Mouse (Mus musculus): Measurements from ENCODE around the gene Cyb5rl. TPM values are rescaled to one million over a fixed set of nuclear protein-coding genes. Genes with fewer than 3 reads are reported as not detected.

The Cyb5rl gene
- polyA plus RNA-seq (2014; fragmentation: Nextera tagmentation; extraction: Ambion mirVana): 5.3 and 6.7 TPM in 2 replicates

DNA sequence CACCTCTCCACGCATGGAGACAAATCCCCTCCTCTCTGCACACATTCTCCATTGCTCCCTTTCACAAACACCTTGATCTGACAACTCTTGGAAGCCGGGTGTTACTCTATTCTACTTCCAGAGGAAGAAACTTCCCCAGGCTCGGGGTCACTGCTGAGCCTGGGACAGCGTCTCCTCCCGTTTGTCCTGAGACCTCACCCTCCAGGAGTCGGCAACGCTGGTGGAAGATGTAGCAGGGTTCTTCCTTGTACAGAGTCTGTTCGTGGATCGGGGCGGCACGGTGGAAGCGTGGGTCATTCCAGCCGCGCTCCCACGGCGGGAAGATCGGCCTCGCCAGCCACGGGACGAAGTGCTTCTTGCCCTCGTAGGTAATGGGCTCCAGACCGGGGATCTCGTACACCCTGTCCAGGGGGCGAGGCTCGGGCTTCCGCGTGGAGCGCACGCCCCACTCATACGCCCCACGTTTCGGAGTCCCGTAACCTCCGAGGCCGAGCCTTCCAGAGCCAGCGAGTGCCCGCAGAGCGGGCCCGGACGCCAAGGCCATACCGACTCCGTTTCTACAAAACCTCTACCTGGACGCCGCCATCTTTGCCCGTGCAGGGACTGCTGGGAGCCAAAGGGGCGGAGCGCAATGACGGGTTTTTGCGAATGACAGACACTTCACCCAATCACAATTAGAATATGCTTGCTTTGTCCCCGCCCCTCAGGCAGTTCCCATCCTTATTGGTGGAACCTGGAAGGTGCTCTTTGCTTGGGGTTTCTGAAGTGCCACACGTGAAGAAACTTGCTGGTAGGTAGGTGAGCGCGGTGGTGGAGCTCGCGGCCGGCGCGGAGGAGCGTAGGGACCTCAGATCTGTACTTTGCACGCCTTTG is at the start of gene Cyb5rl, which contains the start of gene Mrpl37:
Gene Cyb5rl, plus strand, starts transcription at position 737 of the 873 bp plus-strand sequence.
Gene Mrpl37, minus strand, starts transcription at position 617 of the 873 bp plus-strand sequence.
- Histone ChIP-seq H3K27ac (ENCODE audit: low read depth) (peak within 1 kb of the TSS; percentile 46), H3K4me3 (ENCODE audit: low read depth, low read length) (peak within 1 kb of the TSS; percentile 95), H3K4me1 (ENCODE audit: insufficient read depth) (peaks cover 4% of the 10 kb centered on the region; the same call in 1 of the 2 replicates), H3K4me2 (peak within 1 kb of the TSS; percentile 96), H3K9me3 (ENCODE audit: low read depth, low read length) (no peaks in the 10 kb centered on the region), H3K36me3 (ENCODE audit: insufficient read depth) (peaks cover 33% of the 10 kb centered on the region), H3K9ac (peak within 1 kb of the TSS; percentile 84), H3K27me3 (ENCODE audit: insufficient read depth, low read length) (no peaks in the 10 kb centered on the region)
- ATAC-seq (ENCODE audit: insufficient read depth) (peak; percentile 99), DNase-seq (peak; percentile 99)
- under 1% methylated on average over 60 of the region's 60 CpGs for WGBS
- no peak for TF ChIP-seq CTCF (IDR thresholded peaks at IDR 0.05; ENCODE audit: low read depth)

DNA sequence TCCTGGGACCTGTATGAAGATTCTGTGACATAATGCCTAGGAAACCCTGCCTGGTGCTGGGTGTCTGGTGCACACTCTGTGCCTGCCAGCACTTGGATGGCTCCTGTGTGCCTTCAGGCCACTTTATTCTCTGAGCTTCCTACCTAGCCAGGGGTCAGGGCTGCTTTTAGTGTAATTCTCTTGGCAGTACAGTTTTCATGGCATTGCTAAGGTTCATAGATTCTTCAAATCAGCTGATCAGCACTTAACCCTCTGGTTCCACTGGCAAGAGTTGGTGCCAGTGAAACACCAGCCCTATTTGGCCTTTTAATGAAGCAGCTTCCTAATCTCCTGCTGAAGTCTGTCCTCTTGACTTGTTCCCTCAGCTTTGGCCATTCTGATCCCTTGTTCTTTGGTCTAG is 49.5 kb upstream of the Cyb5rl start:
- H3K4me1 ChIP-seq (ENCODE audit: insufficient read depth): no peaks in the 10 kb centered on the region

DNA sequence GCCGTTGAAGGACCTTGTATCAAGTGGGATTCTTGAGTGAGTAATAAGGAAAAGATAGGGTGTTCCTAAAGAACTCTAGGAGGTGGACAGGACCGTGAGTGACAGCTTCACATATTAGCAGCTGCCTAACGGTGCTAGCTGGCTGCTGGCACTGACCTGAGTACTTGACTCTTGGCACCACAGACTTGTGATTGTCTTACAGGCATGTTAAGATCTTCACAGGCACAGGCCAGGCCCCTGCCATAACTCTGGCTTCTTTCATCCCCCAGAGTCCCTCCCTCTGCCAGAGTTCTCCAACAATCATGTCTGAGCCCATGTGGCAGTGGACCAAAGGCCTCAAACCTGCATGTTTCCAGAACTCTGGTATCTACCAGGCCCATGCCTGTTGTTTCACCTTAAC is 48.3 kb upstream of the Cyb5rl start:
- 49% methylated on average over 3 of the region's 3 CpGs for WGBS
- no peaks in the 10 kb centered on the region for H3K4me1 ChIP-seq (ENCODE audit: insufficient read depth)
- ATAC-seq (ENCODE audit: insufficient read depth): no peak
- H3K27me3 ChIP-seq (ENCODE audit: insufficient read depth, low read length): no peaks in the 10 kb centered on the region
- no peak for DNase-seq
- TF ChIP-seq CTCF (IDR thresholded peaks at IDR 0.05; ENCODE audit: low read depth): no peak
- H3K36me3 ChIP-seq (ENCODE audit: insufficient read depth): peaks cover 11% of the 10 kb centered on the region
- no peak overlapping the region for H3K4me3 ChIP-seq (ENCODE audit: low read depth, low read length)
- H3K9me3 ChIP-seq (ENCODE audit: low read depth, low read length): no peaks in the 10 kb centered on the region
- no peak overlapping the region for H3K9ac ChIP-seq
- H3K4me2 ChIP-seq: no peak overlapping the region
- no peak overlapping the region; the same call in 1 of the 2 replicates for H3K27ac ChIP-seq (ENCODE audit: low read depth)

More for the DNA sequence above, 49.5 kb upstream of the Cyb5rl start:
- Histone ChIP-seq H3K27me3 (ENCODE audit: insufficient read depth, low read length) (no peaks in the 10 kb centered on the region), H3K9me3 (ENCODE audit: low read depth, low read length) (no peaks in the 10 kb centered on the region), H3K4me2 (no peak overlapping the region), H3K27ac (ENCODE audit: low read depth) (no peak overlapping the region), H3K4me3 (ENCODE audit: low read depth, low read length) (no peak overlapping the region), H3K36me3 (ENCODE audit: insufficient read depth) (peaks cover 11% of the 10 kb centered on the region), H3K9ac (no peak overlapping the region)
- TF ChIP-seq CTCF (IDR thresholded peaks at IDR 0.05; ENCODE audit: low read depth): no peak
- DNase-seq: no peak
- no peak for ATAC-seq (ENCODE audit: insufficient read depth)

DNA sequence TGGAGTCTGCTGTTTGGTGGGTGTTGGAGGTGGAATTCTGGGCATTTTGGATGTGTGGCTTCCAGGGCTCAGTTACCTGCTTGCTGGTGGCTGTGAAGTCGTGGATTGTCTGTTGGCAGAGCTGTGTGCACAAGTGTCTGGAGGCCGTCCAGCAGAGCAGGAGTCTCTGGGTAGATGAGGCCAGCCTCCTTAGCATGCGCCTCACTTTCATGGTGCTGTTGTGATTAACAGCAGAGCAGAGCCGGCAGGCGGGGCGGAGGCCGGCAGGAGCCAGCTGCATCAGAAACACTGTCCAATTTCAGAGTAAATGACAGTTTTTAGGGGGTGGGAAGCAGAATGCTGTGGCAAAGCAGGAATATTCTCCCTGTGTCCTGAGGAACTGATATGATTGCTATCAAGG is 47.8 kb upstream of the Cyb5rl start:
- Histone ChIP-seq H3K4me3 (ENCODE audit: low read depth, low read length) (no peak overlapping the region), H3K4me1 (ENCODE audit: insufficient read depth) (no peaks in the 10 kb centered on the region), H3K9me3 (ENCODE audit: low read depth, low read length) (no peaks in the 10 kb centered on the region), H3K4me2 (no peak overlapping the region), H3K36me3 (ENCODE audit: insufficient read depth) (peaks cover 10% of the 10 kb centered on the region), H3K9ac (no peak overlapping the region), H3K27ac (ENCODE audit: low read depth) (no peak overlapping the region), H3K27me3 (ENCODE audit: insufficient read depth, low read length) (no peaks in the 10 kb centered on the region)
- DNase-seq (no peak), ATAC-seq (ENCODE audit: insufficient read depth) (no peak)
- no peak for TF ChIP-seq CTCF (IDR thresholded peaks at IDR 0.05; ENCODE audit: low read depth)
- 41% methylated on average over 7 of the region's 7 CpGs for WGBS

DNA sequence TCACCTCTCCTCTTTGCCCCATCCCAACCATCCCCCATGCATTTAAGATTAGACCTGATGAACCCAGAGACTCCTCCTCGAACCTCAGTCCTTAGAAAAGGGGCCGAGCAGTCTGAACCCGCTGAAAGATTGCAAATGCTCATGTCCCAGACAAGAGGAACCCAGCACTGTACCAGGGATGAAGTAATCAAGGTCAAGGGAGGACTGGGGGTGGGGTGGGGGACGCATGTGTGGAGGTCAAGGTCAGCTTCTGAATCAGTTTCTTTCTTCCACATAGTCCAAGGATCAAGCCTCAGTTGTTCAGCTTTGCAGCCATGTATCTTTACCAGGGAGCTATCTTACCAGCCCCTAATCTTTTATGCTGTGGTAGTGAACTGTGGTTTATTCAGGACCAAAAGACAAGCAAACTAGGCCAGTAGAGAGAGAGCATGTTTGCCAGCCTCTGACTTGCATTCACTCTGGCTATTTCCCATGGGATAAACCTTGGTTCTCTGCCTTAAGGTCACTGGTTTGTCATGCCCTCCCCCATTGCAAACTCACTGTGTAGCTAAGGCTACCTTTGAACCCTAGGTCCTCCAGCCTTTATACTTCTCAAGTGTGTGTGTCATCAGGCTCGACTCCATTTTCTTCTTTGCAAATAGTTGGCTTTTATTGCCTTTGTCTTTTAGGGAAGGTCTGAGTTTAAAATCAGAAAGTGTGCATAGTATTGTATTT is 46.3 kb upstream of the Cyb5rl start:
- Histone ChIP-seq H3K27me3 (ENCODE audit: insufficient read depth, low read length) (no peaks in the 10 kb centered on the region), H3K9me3 (ENCODE audit: low read depth, low read length) (no peaks in the 10 kb centered on the region), H3K4me3 (ENCODE audit: low read depth, low read length) (no peak overlapping the region), H3K27ac (ENCODE audit: low read depth) (no peak overlapping the region), H3K4me2 (no peak overlapping the region), H3K4me1 (ENCODE audit: insufficient read depth) (no peaks in the 10 kb centered on the region), H3K9ac (no peak overlapping the region), H3K36me3 (ENCODE audit: insufficient read depth) (peaks cover 10% of the 10 kb centered on the region)
- DNase-seq (no peak), ATAC-seq (ENCODE audit: insufficient read depth) (no peak)
- no peak for TF ChIP-seq CTCF (IDR thresholded peaks at IDR 0.05; ENCODE audit: low read depth)
- 68% methylated on average over 5 of the region's 5 CpGs for whole genome bisulfite sequencing

DNA sequence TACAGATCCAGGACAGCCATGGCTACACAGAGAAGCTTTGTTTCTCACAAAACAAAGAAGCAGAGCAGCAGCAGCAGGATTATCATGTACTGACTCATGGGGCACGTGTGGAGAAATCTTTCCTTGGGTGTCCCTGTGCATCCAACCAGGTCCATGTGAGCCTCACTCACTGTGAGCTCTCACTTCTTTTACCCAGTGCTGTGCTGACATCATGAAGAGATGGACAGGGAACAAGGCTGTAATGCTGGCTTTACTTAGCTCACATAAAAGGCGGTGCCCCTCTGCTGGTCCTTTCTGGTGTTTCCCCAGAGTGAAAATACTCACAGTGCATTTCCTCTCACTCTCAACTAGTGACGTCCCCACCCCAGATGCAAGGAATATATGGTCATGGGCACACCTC is 45.3 kb upstream of the Cyb5rl start:
- WGBS: 69% methylated on average over 3 of the region's 3 CpGs
- Histone ChIP-seq H3K4me2 (no peak overlapping the region), H3K4me1 (ENCODE audit: insufficient read depth) (no peaks in the 10 kb centered on the region), H3K27me3 (ENCODE audit: insufficient read depth, low read length) (no peaks in the 10 kb centered on the region), H3K9me3 (ENCODE audit: low read depth, low read length) (no peaks in the 10 kb centered on the region), H3K4me3 (ENCODE audit: low read depth, low read length) (no peak overlapping the region), H3K9ac (no peak overlapping the region), H3K27ac (ENCODE audit: low read depth) (no peak overlapping the region), H3K36me3 (ENCODE audit: insufficient read depth) (peaks cover 8% of the 10 kb centered on the region; the same call in 1 of the 2 replicates)
- ATAC-seq (ENCODE audit: insufficient read depth): no peak
- TF ChIP-seq CTCF (IDR thresholded peaks at IDR 0.05; ENCODE audit: low read depth): peak; percentile 9; the same call in 1 of the 2 replicates
- no peak for DNase-seq

DNA sequence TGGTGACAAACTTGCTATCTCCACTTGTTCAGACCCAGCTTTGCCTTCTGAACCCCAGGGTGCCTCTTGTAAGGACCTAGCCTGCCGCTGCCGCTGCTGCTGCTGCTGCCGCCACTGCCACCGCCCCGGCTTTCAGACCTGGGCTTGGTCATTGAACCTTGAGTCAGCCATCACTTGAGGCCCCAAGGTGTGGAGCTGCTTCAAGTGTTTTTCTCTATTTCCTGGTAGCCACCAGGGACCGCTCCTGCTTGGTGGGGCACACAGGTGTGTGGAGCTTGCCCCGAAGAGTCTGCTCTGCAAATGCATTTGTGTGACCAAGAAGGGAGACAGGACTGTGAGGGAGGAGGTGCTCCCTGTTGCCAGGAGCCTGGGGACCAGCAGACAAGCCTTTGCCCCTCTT is 41.9 kb upstream of the Cyb5rl start:
- ATAC-seq (ENCODE audit: insufficient read depth) (no peak), DNase-seq (no peak)
- Histone ChIP-seq H3K36me3 (ENCODE audit: insufficient read depth) (peaks cover 42% of the 10 kb centered on the region), H3K9ac (no peak overlapping the region), H3K27ac (ENCODE audit: low read depth) (no peak overlapping the region), H3K4me1 (ENCODE audit: insufficient read depth) (no peaks in the 10 kb centered on the region), H3K4me3 (ENCODE audit: low read depth, low read length) (no peak overlapping the region), H3K9me3 (ENCODE audit: low read depth, low read length) (no peaks in the 10 kb centered on the region), H3K27me3 (ENCODE audit: insufficient read depth, low read length) (no peaks in the 10 kb centered on the region), H3K4me2 (no peak overlapping the region)
- no peak for TF ChIP-seq CTCF (IDR thresholded peaks at IDR 0.05; ENCODE audit: low read depth)
- WGBS: 79% methylated on average over 7 of the region's 7 CpGs
